Mouse (Mus musculus) liver, embryonic 12.5 days (tissue): ENCODE measurements around the gene Apol9b. TPM values are rescaled to one million over a fixed set of nuclear protein-coding genes. Genes with fewer than 3 reads are reported as not detected.

ENCODE experiments used
- ATAC-seq: fragments of 200-750 bp; cut with Nextera tagmentation; 2 replicates; pipeline ENCODE4 v1.8.0; 2017; ENCODE audit warnings: moderate number of reproducible peaks, mild to moderate bottlenecking, moderate library complexity
- H3K27ac ChIP-seq: fragments of 300-500 bp; sonication (generic); 2 replicates; pipeline ENCODE4 v1.5.1; 2016; ENCODE audit warnings: mild to moderate bottlenecking
- H3K27me3 ChIP-seq: fragments of 300-500 bp; sonication (generic); replicated peaks from 2 replicates; pipeline ENCODE4 v1.6.1; 2016; ENCODE audit warnings: mild to moderate bottlenecking, moderate library complexity
- H3K36me3 ChIP-seq: fragments of 300-500 bp; sonication (generic); 2 replicates; pipeline ENCODE4 v1.6.1; 2016; ENCODE audit warnings: mild to moderate bottlenecking, moderate library complexity
- H3K4me1 ChIP-seq: fragments of 300-500 bp; sonication (generic); 2 replicates; pipeline ENCODE4 v1.6.1; 2016
- H3K4me2 ChIP-seq: fragments of 300-500 bp; sonication (generic); 2 replicates; pipeline ENCODE4 v1.6.1; 2016; ENCODE audit warnings: mild to moderate bottlenecking, moderate library complexity
- H3K4me3 ChIP-seq: fragments of 300-500 bp; sonication (generic); 2 replicates; pipeline ENCODE4 v1.5.1; 2016; ENCODE audit warnings: mild to moderate bottlenecking, moderate library complexity
- H3K9ac ChIP-seq: fragments of 300-500 bp; sonication (generic); 2 replicates; pipeline ENCODE4 v1.6.1; 2016; ENCODE audit warnings: mild to moderate bottlenecking, moderate library complexity
- H3K9me3 ChIP-seq: fragments of 300-500 bp; sonication (generic); replicated peaks from 2 replicates; pipeline ENCODE4 v1.6.1; 2016; ENCODE audit warnings: mild to moderate bottlenecking, moderate library complexity
- WGBS: fragments of 180-500 bp; shearing (Covaris S2); methylation state at CpG from one replicate; pipeline ENCODE4 v1.1.7; 2016; ENCODE audit not compliant: insufficient replicate concordance; 5-methylcytosine and 5-hydroxymethylcytosine counted together
- polyA plus RNA-seq: library from polyadenylated mRNA; unstranded; fragments of >200 nt; fragmentation: Nextera tagmentation; extraction: Ambion mirVana; gene quantifications from 2 replicates; pipeline ENCODE4 v1.2.1, GENCODE M21; 2016

Apol9b gene
- polyA plus RNA-seq, 1 experiment from 2014 or later, result not detected

DNA sequence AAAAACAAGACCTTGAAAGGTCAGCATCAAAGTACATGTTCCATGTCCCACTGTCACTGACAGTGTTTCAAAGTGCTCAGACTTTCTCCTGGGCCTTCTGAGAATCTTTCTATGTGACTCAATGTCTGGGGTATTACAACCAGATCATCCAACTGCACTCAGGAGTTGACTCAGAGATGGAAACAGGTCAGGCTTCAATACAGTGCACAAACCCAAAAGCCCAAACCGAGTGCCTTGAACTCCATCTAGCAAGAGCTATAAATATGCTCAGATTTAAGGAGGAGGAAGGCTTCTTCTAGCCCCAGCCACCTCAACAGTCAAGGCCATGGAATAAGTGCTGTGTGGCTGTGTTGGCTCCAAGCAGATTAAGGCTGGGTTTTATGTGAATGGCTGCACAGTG lies 57.0 kb downstream of the Apol9b start:
- no peak for ATAC-seq
- Histone ChIP-seq H3K27me3 (no peaks in the 10 kb centered on the region), H3K9me3 (no peaks in the 10 kb centered on the region), H3K9ac (no peak overlapping the region), H3K4me3 (no peak overlapping the region), H3K36me3 (peaks cover 100% of the 10 kb centered on the region), H3K4me1 (no peaks in the 10 kb centered on the region), H3K4me2 (no peak overlapping the region), H3K27ac (no peak overlapping the region)
- WGBS, result 64% methylated on average over 1 of the region's 1 CpGs

Other genes with a start within 250 kb of the Apol9b start
- 0.19 and 0.42 TPM in 2 replicates for gene Apol11a, start 220.8 kb upstream of the Apol9b start, polyA plus RNA-seq
- not detected in 2 replicates for gene Apol7c, start 195.7 kb upstream of the Apol9b start, polyA plus RNA-seq
- gene 1700025B11Rik, start 167.1 kb upstream of the Apol9b start, polyA plus RNA-seq, result not detected in 2 replicates
- gene Apol10b, start 132.9 kb upstream of the Apol9b start, polyA plus RNA-seq, result not detected in 2 replicates
- not detected in 2 replicates for gene Gm36245, start 129.8 kb upstream of the Apol9b start, polyA plus RNA-seq
- gene Apol11b, start 85.8 kb upstream of the Apol9b start, polyA plus RNA-seq, result 6.3 and 6.9 TPM in 2 replicates
- not detected in 2 replicates for gene Apol7e, start 30.2 kb upstream of the Apol9b start, polyA plus RNA-seq
- gene Apol8, start 28.0 kb downstream of the Apol9b start, polyA plus RNA-seq, result 25.8 and 26.7 TPM in 2 replicates
- gene Myh9, start 113.1 kb downstream of the Apol9b start, polyA plus RNA-seq, result 32.5 and 34.2 TPM in 2 replicates
- gene Txn2, start 200.0 kb downstream of the Apol9b start, polyA plus RNA-seq, result 239 and 249 TPM in 2 replicates
- gene Foxred2, start 227.7 kb downstream of the Apol9b start, polyA plus RNA-seq, result 1.3 and 1.7 TPM in 2 replicates
- gene Eif3d, start 241.8 kb downstream of the Apol9b start, polyA plus RNA-seq, result 257 and 271 TPM in 2 replicates